Mouse (Mus musculus) hindbrain, embryonic 11.5 days (tissue): ENCODE measurements around the gene Zfyve28. TPM values are rescaled to one million over a fixed set of nuclear protein-coding genes. Genes with fewer than 3 reads are reported as not detected.

ENCODE experiments used
- ATAC-seq: fragments of 200-750 bp; cut with Nextera tagmentation; 2 replicates; pipeline ENCODE4 v1.8.0; 2017; ENCODE audit warnings: mild to moderate bottlenecking, moderate TSS enrichment, moderate library complexity; ENCODE audit not compliant: low FRiP score
- DNase-seq: peaks from one replicate; pipeline ENCODE4 v3.0.0-alpha.2; 2015; ENCODE audit warnings: low spot score
- H3K27ac ChIP-seq: fragments of 300-500 bp; sonication (generic); 2 replicates; pipeline ENCODE4 v1.5.1; 2014; ENCODE audit warnings: mild to moderate bottlenecking, low read depth, low read length
- H3K27me3 ChIP-seq: fragments of 300-500 bp; sonication (generic); 2 replicates; pipeline ENCODE4 v1.6.1; 2014; ENCODE audit warnings: mild to moderate bottlenecking, low read length, moderate library complexity, mixed read lengths; ENCODE audit not compliant: control insufficient read depth, insufficient read depth
- H3K36me3 ChIP-seq: fragments of 300-500 bp; sonication (generic); 2 replicates; pipeline ENCODE4 v1.6.1; 2014; ENCODE audit warnings: mild to moderate bottlenecking, low read length, moderate library complexity, mixed read lengths; ENCODE audit not compliant: control insufficient read depth, insufficient read depth
- H3K4me1 ChIP-seq: fragments of 300-500 bp; sonication (generic); replicated peaks from 2 replicates; pipeline ENCODE4 v1.6.1; 2014; ENCODE audit warnings: low read length, mixed read lengths; ENCODE audit not compliant: control insufficient read depth, insufficient read depth
- H3K4me2 ChIP-seq: fragments of 300-500 bp; sonication (generic); replicated peaks from 2 replicates; pipeline ENCODE4 v1.6.1; 2014; ENCODE audit warnings: mild to moderate bottlenecking, low read depth, low read length
- H3K4me3 ChIP-seq: fragments of 300-500 bp; sonication (generic); 2 replicates; pipeline ENCODE4 v1.5.1; 2014; ENCODE audit warnings: low read depth, low read length
- H3K9ac ChIP-seq: fragments of 300-500 bp; sonication (generic); 2 replicates; pipeline ENCODE4 v1.6.1; 2014; ENCODE audit warnings: low read depth, low read length
- H3K9me3 ChIP-seq: fragments of 300-500 bp; sonication (generic); 2 replicates; pipeline ENCODE4 v1.6.1; 2016; ENCODE audit warnings: low read length; ENCODE audit not compliant: control insufficient read depth
- WGBS: fragments of 180-500 bp; shearing (Covaris S2); extraction: QIAGEN DNeasy Blood & Tissue Kit; methylation state at CpG from one replicate; pipeline ENCODE4 v1.1.7; 2014; 5-methylcytosine and 5-hydroxymethylcytosine counted together
- polyA plus RNA-seq: library from polyadenylated mRNA; unstranded; fragments of >200 nt; fragmentation: Nextera tagmentation; extraction: Ambion mirVana; gene quantifications from 2 replicates; pipeline ENCODE4 v1.2.1, GENCODE M21; 2014

Zfyve28 gene
- polyA plus RNA-seq, 1 experiment from 2014 or later: 0.96 TPM

DNA sequence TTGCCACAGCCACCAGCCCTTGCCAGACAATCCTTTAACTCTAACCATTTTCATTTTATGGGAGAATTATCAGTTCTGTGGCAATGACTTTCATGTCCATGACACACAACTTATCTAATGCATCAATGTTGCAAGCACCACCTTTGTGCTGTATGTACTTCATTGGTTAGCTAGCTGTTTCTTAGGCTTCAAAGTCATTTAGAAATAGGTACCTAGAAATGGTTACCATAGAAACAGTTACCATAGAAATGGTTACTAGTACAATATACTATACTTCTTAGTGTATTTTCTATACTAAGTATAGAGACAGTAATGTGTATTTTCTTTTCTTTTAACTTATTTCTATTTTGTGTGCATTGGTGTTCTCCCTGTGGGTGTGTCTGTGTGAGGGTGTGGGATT lies 37.0 kb upstream of the Zfyve28 start:
- no peak overlapping the region for H3K4me3 ChIP-seq
- H3K9me3 ChIP-seq: no peaks in the 10 kb centered on the region
- no peak overlapping the region for H3K4me2 ChIP-seq
- no peak for DNase-seq
- no peaks in the 10 kb centered on the region for H3K27me3 ChIP-seq
- peaks cover 4% of the 10 kb centered on the region; the same call in 1 of the 2 replicates for H3K4me1 ChIP-seq
- H3K27ac ChIP-seq: no peak overlapping the region
- ATAC-seq: no peak
- no peaks in the 10 kb centered on the region for H3K36me3 ChIP-seq
- no peak overlapping the region for H3K9ac ChIP-seq

DNA sequence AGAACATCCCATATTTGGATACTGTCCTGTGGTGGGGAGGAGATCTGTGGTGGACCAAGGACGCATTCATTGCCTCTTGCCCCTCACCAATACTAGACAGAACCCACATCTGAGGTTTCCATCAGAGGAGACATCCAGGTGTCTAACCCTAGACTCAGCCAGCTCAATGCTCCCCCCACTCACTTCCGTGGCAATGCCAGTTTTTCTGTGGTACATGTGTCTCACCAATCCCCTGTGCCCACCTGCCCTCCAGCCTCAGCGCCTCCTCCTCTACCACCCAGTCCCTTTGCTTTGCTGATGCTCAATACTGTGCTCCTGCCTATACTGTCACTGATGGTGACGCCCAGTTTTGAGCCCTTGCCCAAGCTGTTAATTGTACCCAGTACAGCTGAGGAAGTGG lies 33.0 kb upstream of the Zfyve28 start:
- Histone ChIP-seq H3K4me2 (no peak overlapping the region), H3K27me3 (no peaks in the 10 kb centered on the region), H3K27ac (no peak overlapping the region), H3K9ac (no peak overlapping the region), H3K36me3 (no peaks in the 10 kb centered on the region), H3K4me3 (no peak overlapping the region), H3K4me1 (no peaks in the 10 kb centered on the region), H3K9me3 (no peaks in the 10 kb centered on the region)
- no peak for DNase-seq
- WGBS: 81% methylated on average over 4 of the region's 4 CpGs
- ATAC-seq: no peak

DNA sequence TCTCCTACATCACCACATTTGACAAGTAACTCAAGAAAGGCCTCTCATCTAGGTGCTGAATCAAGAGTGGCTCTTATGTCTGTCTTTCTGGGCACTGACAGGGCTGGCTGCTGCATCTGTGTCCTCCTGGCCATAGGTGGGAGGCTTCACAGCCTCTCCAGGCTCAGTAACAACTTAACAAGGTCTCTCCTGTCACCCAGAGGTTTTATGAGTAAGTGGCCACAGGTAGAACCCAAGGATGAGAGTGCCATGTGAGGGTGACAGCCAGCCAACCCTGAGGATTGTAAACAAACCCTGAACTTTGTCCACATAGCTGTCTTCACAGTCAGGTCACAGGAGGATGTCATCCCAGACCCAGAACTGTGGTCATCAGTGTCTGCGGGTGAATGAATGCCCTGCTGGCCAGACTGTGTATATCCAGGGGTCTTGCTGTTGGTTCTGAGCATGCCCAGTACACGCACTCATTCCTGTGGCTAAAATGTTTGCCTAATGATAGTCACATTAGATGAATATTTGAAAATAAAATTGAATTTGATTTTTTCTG lies 31.3 kb upstream of the Zfyve28 start:
- no peak overlapping the region for H3K4me3 ChIP-seq
- DNase-seq: no peak
- WGBS: 65% methylated on average over 2 of the region's 2 CpGs
- H3K4me1 ChIP-seq: no peaks in the 10 kb centered on the region
- no peak for ATAC-seq
- H3K9me3 ChIP-seq: no peaks in the 10 kb centered on the region
- H3K36me3 ChIP-seq: no peaks in the 10 kb centered on the region
- H3K9ac ChIP-seq: no peak overlapping the region
- no peak overlapping the region for H3K27ac ChIP-seq
- H3K27me3 ChIP-seq: no peaks in the 10 kb centered on the region
- H3K4me2 ChIP-seq: no peak overlapping the region

DNA sequence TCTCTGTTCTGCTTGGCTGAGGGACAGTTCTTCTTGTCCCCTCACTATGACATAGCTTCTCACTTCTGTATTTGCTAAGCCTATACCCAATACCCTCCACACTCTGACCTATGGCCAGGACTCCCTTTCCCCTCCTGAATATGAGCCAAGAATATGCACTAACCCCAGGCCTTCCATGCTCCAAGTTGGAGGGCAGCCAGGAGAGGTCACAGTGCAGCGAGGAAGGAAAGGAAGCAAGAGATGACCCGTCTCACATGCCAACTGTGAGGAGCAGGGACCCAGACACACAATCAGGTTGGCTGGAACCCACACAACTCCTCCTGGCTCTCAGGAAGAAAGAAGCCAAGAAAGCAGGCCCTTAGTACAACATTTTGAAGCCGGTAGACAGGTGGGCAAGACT lies 20.8 kb upstream of the Zfyve28 start:
- Histone ChIP-seq H3K9ac (no peak overlapping the region), H3K27me3 (no peaks in the 10 kb centered on the region), H3K4me2 (no peak overlapping the region), H3K36me3 (no peaks in the 10 kb centered on the region), H3K4me3 (no peak overlapping the region), H3K27ac (no peak overlapping the region), H3K4me1 (no peaks in the 10 kb centered on the region), H3K9me3 (no peaks in the 10 kb centered on the region)
- 89% methylated on average over 3 of the region's 3 CpGs for WGBS
- no peak for ATAC-seq
- no peak for DNase-seq

DNA sequence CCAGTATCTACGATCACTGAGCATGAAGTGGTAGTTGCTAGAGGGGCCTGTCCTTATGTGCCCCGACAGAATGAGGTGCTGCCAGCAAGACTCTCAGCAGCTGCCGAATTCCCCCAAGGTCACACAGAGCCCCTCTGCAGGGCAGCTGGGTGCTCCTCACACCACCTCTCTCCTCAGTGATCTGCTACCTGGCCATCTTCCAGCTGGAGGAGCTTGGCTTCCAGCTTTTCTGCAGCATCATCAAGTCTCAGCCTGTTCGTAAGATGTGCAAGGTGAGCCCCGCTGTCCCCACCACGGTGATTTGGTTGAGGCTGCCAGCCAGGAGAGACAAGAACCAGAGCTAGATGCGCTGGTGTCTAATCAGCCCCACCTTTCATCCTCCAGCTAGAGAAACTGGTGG lies 14.1 kb upstream of the Zfyve28 start:
- H3K9ac ChIP-seq: no peak overlapping the region
- 92% methylated on average over 7 of the region's 7 CpGs for WGBS
- H3K4me2 ChIP-seq: no peak overlapping the region
- H3K36me3 ChIP-seq: no peaks in the 10 kb centered on the region
- H3K4me1 ChIP-seq: no peaks in the 10 kb centered on the region
- no peak overlapping the region for H3K27ac ChIP-seq
- no peak overlapping the region for H3K4me3 ChIP-seq
- H3K27me3 ChIP-seq: no peaks in the 10 kb centered on the region
- no peaks in the 10 kb centered on the region for H3K9me3 ChIP-seq
- no peak for ATAC-seq
- DNase-seq: no peak

DNA sequence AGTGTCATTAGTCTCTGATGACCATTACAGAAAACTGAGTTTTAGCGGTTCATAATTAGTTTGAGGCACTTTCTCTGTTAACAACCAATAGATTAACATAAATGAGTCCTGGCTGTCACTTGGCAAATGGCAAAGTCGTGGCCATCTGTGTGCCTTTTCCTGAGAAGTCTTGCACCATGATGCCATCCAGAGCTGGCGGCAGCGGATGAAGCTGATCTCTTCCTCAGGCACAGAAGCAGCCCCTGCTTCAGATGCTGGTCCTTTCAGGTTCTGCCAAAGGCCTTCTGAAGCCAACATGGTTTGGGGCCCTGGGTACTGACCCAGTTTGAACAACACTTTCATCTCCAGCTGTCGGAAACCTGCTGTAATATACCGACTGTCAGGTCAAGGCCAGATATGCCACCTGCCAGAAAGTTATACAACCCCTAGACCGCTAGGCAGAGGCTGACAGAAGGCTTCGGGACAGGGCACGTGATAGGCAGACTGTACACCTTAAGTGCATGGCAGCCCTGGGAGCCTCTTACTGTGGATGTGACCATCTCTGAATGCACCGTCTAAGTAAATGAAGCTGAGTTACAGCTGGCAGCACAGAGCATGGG lies 10.8 kb upstream of the Zfyve28 start:
- ATAC-seq: no peak
- no peak overlapping the region for H3K9ac ChIP-seq
- 88% methylated on average over 10 of the region's 10 CpGs for WGBS

DNA sequence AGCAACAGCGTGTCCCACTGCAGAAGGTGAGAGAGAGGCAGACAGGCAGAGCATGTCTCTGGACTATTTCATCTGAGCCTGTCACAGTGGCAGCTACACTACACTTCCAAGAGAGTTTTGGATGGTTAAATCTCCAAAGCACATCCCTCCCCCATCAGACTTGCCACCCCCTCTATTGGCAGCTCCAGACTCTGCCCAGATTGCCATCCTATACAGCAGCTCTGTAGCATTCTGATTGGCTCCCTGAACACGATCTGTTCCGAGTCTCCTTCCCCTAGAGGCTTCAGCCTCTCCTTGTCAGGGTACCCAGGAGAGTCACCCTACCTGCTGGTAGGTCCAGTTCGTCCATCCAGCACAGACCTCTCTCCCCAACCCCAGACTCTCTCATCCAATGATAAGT lies 9.8 kb upstream of the Zfyve28 start:
- Histone ChIP-seq H3K36me3 (no peaks in the 10 kb centered on the region), H3K27ac (no peak overlapping the region), H3K9ac (no peak overlapping the region), H3K4me3 (no peak overlapping the region), H3K4me1 (no peaks in the 10 kb centered on the region), H3K9me3 (no peaks in the 10 kb centered on the region), H3K27me3 (no peaks in the 10 kb centered on the region), H3K4me2 (no peak overlapping the region)
- no peak for DNase-seq
- ATAC-seq: no peak
- WGBS: 61% methylated on average over 4 of the region's 4 CpGs

More for the DNA sequence above, 10.8 kb upstream of the Zfyve28 start:
- Histone ChIP-seq H3K27me3 (no peaks in the 10 kb centered on the region), H3K36me3 (no peaks in the 10 kb centered on the region), H3K4me1 (no peaks in the 10 kb centered on the region), H3K9me3 (no peaks in the 10 kb centered on the region), H3K4me2 (no peak overlapping the region), H3K4me3 (no peak overlapping the region), H3K27ac (no peak overlapping the region)
- DNase-seq: no peak

DNA sequence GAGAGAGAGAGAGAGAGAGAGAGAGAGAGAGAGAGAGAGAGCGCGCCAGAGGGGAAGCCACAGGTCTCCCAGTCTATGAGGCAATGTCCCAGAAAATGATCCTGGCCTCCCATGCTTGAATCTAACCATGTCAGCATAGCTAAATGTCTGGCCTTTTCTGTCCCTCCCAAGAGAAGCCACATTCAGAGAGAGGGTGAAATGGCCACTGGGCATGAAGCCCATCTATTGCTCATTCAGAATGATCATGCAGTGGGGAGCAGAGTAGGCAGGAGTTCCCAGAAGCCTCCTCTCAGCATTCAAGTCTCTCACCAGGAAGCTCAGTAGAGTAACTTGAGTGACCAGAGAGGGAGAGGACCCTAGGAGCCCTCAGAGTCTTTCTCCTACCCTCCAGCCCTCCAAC lies 6.9 kb upstream of the Zfyve28 start:
- Histone ChIP-seq H3K9ac (no peak overlapping the region), H3K9me3 (no peaks in the 10 kb centered on the region), H3K4me1 (no peaks in the 10 kb centered on the region), H3K27me3 (no peaks in the 10 kb centered on the region), H3K4me3 (no peak overlapping the region), H3K27ac (no peak overlapping the region), H3K4me2 (no peak overlapping the region), H3K36me3 (no peaks in the 10 kb centered on the region)
- WGBS: 100% methylated on average over 2 of the region's 2 CpGs
- DNase-seq (no peak), ATAC-seq (no peak)

DNA sequence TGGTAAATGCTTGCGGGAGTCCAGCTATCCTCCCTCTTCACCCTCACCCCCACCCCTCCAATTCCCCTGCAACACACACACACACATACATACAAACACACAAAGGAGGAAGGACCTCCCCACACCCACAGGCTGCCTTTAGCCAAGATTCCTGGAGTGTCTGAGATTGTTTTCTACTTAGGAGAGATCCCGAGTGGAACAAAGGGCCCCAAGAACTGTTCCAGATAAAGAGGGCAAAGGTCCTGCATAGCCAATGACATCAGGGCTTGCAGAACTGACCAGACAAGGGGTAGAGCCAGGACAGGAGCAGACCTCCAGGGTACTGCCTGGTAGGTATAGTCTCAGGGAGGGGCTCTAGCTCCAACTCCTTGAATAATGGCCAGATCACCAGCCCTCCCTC lies 6.4 kb upstream of the Zfyve28 start:
- WGBS: 41% methylated on average over 2 of the region's 2 CpGs
- H3K27ac ChIP-seq: no peak overlapping the region
- ATAC-seq: no peak
- no peaks in the 10 kb centered on the region for H3K4me1 ChIP-seq
- H3K36me3 ChIP-seq: no peaks in the 10 kb centered on the region
- H3K4me2 ChIP-seq: no peak overlapping the region
- DNase-seq: no peak
- H3K9me3 ChIP-seq: no peaks in the 10 kb centered on the region
- no peak overlapping the region for H3K4me3 ChIP-seq
- H3K27me3 ChIP-seq: no peaks in the 10 kb centered on the region
- H3K9ac ChIP-seq: no peak overlapping the region
